Mouse (Mus musculus) embryonic fibroblast, embryonic 13.5 days (primary cell): ENCODE data around the gene Slc22a14. TPM values are rescaled to one million over a fixed set of nuclear protein-coding genes. Genes with fewer than 3 reads are reported as not detected.

Experiments used
- H3K27ac ChIP-seq: 2 replicates; pipeline ENCODE4 v1.5.1; 2012; ENCODE audit warnings: low read length, control low read depth, inconsistent platforms; ENCODE audit not compliant: insufficient read depth
- H3K4me1 ChIP-seq: 2 replicates; pipeline ENCODE4 v1.6.1; 2011; ENCODE audit warnings: low read length; ENCODE audit not compliant: control insufficient read depth, insufficient read depth
- H3K4me3 ChIP-seq: 2 replicates; pipeline ENCODE4 v1.5.1; 2011; ENCODE audit warnings: mild to moderate bottlenecking, control low read depth, low read length; ENCODE audit not compliant: insufficient read depth
- CTCF ChIP-seq: IDR thresholded peaks from 2 replicates; pipeline ENCODE4 v1.5.1; 2011; ENCODE audit warnings: mild to moderate bottlenecking, control low read depth, low read length, moderate library complexity, borderline replicate concordance; ENCODE audit not compliant: insufficient read depth
- POLR2A ChIP-seq: IDR thresholded peaks from 2 replicates; pipeline ENCODE4 v1.6.1; 2011; ENCODE audit warnings: low read depth, mild to moderate bottlenecking, control low read depth, low read length, moderate library complexity
- polyA plus RNA-seq: library from polyadenylated mRNA; stranded (reverse); fragments of >200 nt; gene quantifications from 2 replicates; pipeline ENCODE4 v1.2.4, GENCODE M21; 2011; ENCODE audit warnings: low read depth; ENCODE audit not compliant: missing spikeins, insufficient read length

Gene Slc22a14
- polyA plus RNA-seq, 1 experiment, result not detected

- no peak overlapping the region for H3K27ac ChIP-seq
- H3K4me3 ChIP-seq, result no peak overlapping the region
- no peaks in the 10 kb centered on the region for H3K4me1 ChIP-seq
- no peak for TF ChIP-seq POLR2A
- no peak for TF ChIP-seq CTCF
Observed at GRCm38 (mm10) chr9:119138836-119139235, 226.5 kb downstream of the Slc22a14 start.

GRCm38 (mm10) chr9:119130692-119131091 is 234.7 kb downstream of the Slc22a14 start:
- H3K4me1 ChIP-seq, result no peaks in the 10 kb centered on the region
- H3K4me3 ChIP-seq, result no peak overlapping the region
- TF ChIP-seq CTCF, result no peak
- TF ChIP-seq POLR2A, result no peak
- H3K27ac ChIP-seq, result no peak overlapping the region

- TF ChIP-seq CTCF, result no peak
- no peak for TF ChIP-seq POLR2A
Observed at GRCm38 (mm10) chr9:119128436-119129181, 236.7 kb downstream of the Slc22a14 start.

GRCm38 (mm10) chr9:119122596-119123369 is 242.6 kb downstream of the Slc22a14 start:
- no peaks in the 10 kb centered on the region for H3K4me1 ChIP-seq
- no peak overlapping the region for H3K4me3 ChIP-seq
- no peak for TF ChIP-seq CTCF
- no peak for TF ChIP-seq POLR2A
- H3K27ac ChIP-seq, result no peak overlapping the region

More at GRCm38 (mm10) chr9:119128436-119129181, 236.7 kb downstream of the Slc22a14 start:
- no peak overlapping the region for H3K4me3 ChIP-seq
- H3K4me1 ChIP-seq, result no peaks in the 10 kb centered on the region
- no peak overlapping the region for H3K27ac ChIP-seq

GRCm38 (mm10) chr9:119120168-119120560 is 245.2 kb downstream of the Slc22a14 start:
- Histone ChIP-seq H3K4me1 (no peaks in the 10 kb centered on the region), H3K4me3 (no peak overlapping the region), H3K27ac (no peak overlapping the region)
- TF ChIP-seq POLR2A (no peak), CTCF (no peak)

Other genes starting within 250 kb of the Slc22a14 start
- 0.98 and 1.0 TPM in 2 replicates for gene Acaa1b, start 208.5 kb downstream of the Slc22a14 start, polyA plus RNA-seq
- gene Gm47289, start 206.4 kb downstream of the Slc22a14 start, polyA plus RNA-seq, result not detected in 2 replicates
- gene Slc22a13, start 156.5 kb downstream of the Slc22a14 start, polyA plus RNA-seq, result not detected in 2 replicates
- 53.8 and 56.0 TPM in 2 replicates for gene Oxsr1, start 43.1 kb downstream of the Slc22a14 start, polyA plus RNA-seq
- 41.4 and 42.4 TPM in 2 replicates for gene Acaa1a, start 25.9 kb downstream of the Slc22a14 start, polyA plus RNA-seq
- 25.8 and 27.7 TPM in 2 replicates for gene Myd88, start 24.1 kb downstream of the Slc22a14 start, polyA plus RNA-seq
- gene Xylb, start 8.2 kb downstream of the Slc22a14 start, polyA plus RNA-seq, result 4.1 and 4.5 TPM in 2 replicates
- gene Acvr2b, start 36.6 kb upstream of the Slc22a14 start, polyA plus RNA-seq, result 0.90 and 1.2 TPM in 2 replicates
- 7.9 and 8.3 TPM in 2 replicates for gene Exog, start 79.4 kb upstream of the Slc22a14 start, polyA plus RNA-seq
- gene Scn5a, start 213.5 kb upstream of the Slc22a14 start, polyA plus RNA-seq, result not detected in 2 replicates